Mouse (Mus musculus) thymus, postnatal 4 days (tissue): ENCODE data around the gene Tas2r122.
"Not testable (repeated sequence)": the region's sequence is repeated elsewhere in the genome, so short reads cannot be mapped to it uniquely, and the experiment has no call there.

Experiments
- DNase-seq: peaks from one replicate; pipeline ENCODE4 v3.0.0; 2021

The Tas2r122 gene

GRCm38 (mm10) chr6:132711828-132712227 is at the start of gene Tas2r122:
Gene Tas2r122, minus strand, starts transcription at chr6:132711928.
- no peak for DNase-seq

GRCm38 (mm10) chr6:132754430-132754829 is 42.7 kb upstream of the Tas2r122 start, which contains the start of gene Tas2r124:
Gene Tas2r124, plus strand, starts transcription at chr6:132754730.
- DNase-seq: no peak

- DNase-seq: no peak
Measured at GRCm38 (mm10) chr6:132750206-132750605, 38.5 kb upstream of the Tas2r122 start.

- no peak for DNase-seq
Measured at GRCm38 (mm10) chr6:132737935-132738334, 26.2 kb upstream of the Tas2r122 start, which contains the start of gene Tas2r115. Gene Tas2r115, minus strand, starts transcription at chr6:132738035.

GRCm38 (mm10) chr6:132700907-132701306 is 10.8 kb downstream of the Tas2r122 start, which contains the start of gene Tas2r121:
Gene Tas2r121, minus strand, starts transcription at chr6:132701007.
- DNase-seq: no peak

- DNase-seq: not testable (repeated sequence)
Measured at GRCm38 (mm10) chr6:132691596-132691995, 20.1 kb downstream of the Tas2r122 start.
